ENCODE assay signal across 8 mouse cellular contexts in the genomic region with DNA sequence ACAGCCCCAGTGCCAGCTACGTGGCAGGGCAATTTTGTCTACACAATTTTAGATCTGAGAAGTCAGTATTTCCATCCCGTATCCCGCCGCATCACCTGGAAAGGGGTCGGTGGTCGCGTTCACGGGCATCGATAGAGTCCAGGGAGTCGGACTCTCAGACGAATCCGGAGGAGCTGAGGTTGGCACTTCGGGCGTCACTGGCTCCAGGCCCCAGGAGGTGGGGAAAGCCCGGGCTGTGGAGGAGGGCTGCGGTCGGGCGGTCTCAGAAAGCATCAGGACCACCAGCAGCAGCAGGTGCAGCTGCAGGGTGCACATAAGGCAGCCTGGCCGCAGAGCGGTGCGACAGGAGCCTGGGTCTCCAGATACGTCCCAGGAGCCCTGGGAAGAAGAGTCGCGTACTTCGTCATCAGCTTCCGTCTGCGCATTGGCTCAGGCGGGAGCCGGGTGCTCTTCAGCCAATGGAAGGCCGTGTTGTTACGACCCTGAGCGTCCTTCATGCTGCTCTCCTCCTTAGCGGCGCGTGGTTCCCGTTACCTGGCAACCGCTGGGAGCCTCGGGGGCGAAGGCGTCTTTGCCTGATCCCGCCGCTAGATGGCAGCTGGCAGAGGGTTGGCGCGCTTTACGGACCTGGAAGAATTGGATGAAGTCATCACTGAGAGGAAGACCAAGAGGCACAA. TPM values are rescaled to one million over a fixed set of nuclear protein-coding genes. Genes with fewer than 3 reads are reported as not detected.
DNase-seq lines count a peak whose midpoint lies in the region; ATAC-seq and TF ChIP-seq lines count a peak whose summit lies in the region.

Gene Tctn3 (minus strand): TSS at position 404 of the 677 bp plus-strand sequence.
Gene Entpd1 (plus strand): TSS at position 537 of the 677 bp plus-strand sequence.

- intact Hi-C loops in heart, postnatal 36 days (cut with DNase I): loop anchor here (1.0 to 2.0 kb wide), 2 partner anchors 23 to 110 kb away; partner anchors contain the start of gene Aldh18a1

- under 1% methylated on average over 45 of the region's 45 CpGs for WGBS in forebrain, embryonic 16.5 days
- WGBS in lung, embryonic 14.5 days: under 1% methylated on average over 45 of the region's 45 CpGs
- WGBS in olfactory bulb, adult 2 months: under 1% methylated on average over 45 of the region's 45 CpGs
- WGBS in thymus, adult 2 months: under 1% methylated on average over 45 of the region's 45 CpGs

- H3K4me2 ChIP-seq in forebrain, embryonic 16.5 days (ENCODE audit: low read length): peak within 1 kb of the TSS; percentile 85
- H3K4me2 ChIP-seq in lung, embryonic 14.5 days: peak within 1 kb of the TSS; percentile 90

- peaks cover 11% of the 10 kb centered on the region for H3K4me1 ChIP-seq in G1E (ENCODE audit: insufficient read depth, low read depth, low read length)
- H3K4me1 ChIP-seq in forebrain, embryonic 16.5 days (replicated peaks; ENCODE audit: control insufficient read depth, insufficient read depth, low read length): peaks cover 8% of the 10 kb centered on the region
- H3K4me1 ChIP-seq in lung, embryonic 14.5 days (ENCODE audit: insufficient read depth): 0 out of 2 replicates have a peak, but pooled peaks cover 3% of the 10 kb centered on the region
- 0 out of 2 replicates have a peak, but pooled peaks cover 2% of the 10 kb centered on the region for H3K4me1 ChIP-seq in olfactory bulb, adult 2 months (ENCODE audit: control insufficient read depth, insufficient read depth, low read length)
- peaks cover 7% of the 10 kb centered on the region for H3K4me1 ChIP-seq in thymus, adult 2 months (replicated peaks; ENCODE audit: control insufficient read depth, insufficient read depth, low read length)

- peak within 1 kb of the TSS; percentile 91 for H3K4me3 ChIP-seq in G1E (ENCODE audit: low read depth, low read length)
- H3K4me3 ChIP-seq in forebrain, embryonic 16.5 days (replicated peaks; ENCODE audit: low read length): peak within 1 kb of the TSS; percentile 90
- peak within 1 kb of the TSS; percentile 87 for H3K4me3 ChIP-seq in layer of hippocampus, adult 2 months
- peak within 1 kb of the TSS; percentile 68 for H3K4me3 ChIP-seq in lung, embryonic 14.5 days (ENCODE audit: low read depth, low read length)
- H3K4me3 ChIP-seq in olfactory bulb, adult 2 months (ENCODE audit: insufficient read depth, low read depth, low read length): peak within 1 kb of the TSS; percentile 85
- H3K4me3 ChIP-seq in thymus, adult 2 months (ENCODE audit: control insufficient read depth, insufficient read depth, low read length): peak within 1 kb of the TSS; percentile 74

- peak; percentile 100 for DNase-seq in G1E (ENCODE audit: low spot score)
- DNase-seq in cerebellum, adult 18-20 months: peak; percentile 96 to 98
- DNase-seq in heart, postnatal 36 days: peak; percentile 95 to 96
- DNase-seq in layer of hippocampus, adult 2 months (ENCODE audit: low spot score in 2 of 2): peak; percentile 97 to 98
- DNase-seq in lung, embryonic 14.5 days: peak; percentile 99
- DNase-seq in thymus, adult 2 months: peak; percentile 93

- peak; percentile 79 for TF ChIP-seq CTCF in G1E (IDR thresholded peaks at IDR 0.05; ENCODE audit: low read depth, low read length)
- peak; percentile 94 for TF ChIP-seq CTCF in layer of hippocampus, adult 2 months (conservative IDR thresholded peaks at IDR 0.05)
- peak; percentile 99 for TF ChIP-seq CTCF in lung, embryonic 14.5 days (IDR thresholded peaks at IDR 0.05; ENCODE audit: low read depth)
- peak; percentile 92 for TF ChIP-seq CTCF in olfactory bulb, adult 2 months (IDR thresholded peaks at IDR 0.05; ENCODE audit: insufficient read depth, low read depth, low read length)
- TF ChIP-seq CTCF in thymus, adult 2 months (IDR thresholded peaks at IDR 0.05; ENCODE audit: borderline replicate concordance, control insufficient read depth, extremely low read depth, insufficient read depth, low read length, poor library complexity): peak; percentile 90

- no peaks in the 10 kb centered on the region for H3K9me3 ChIP-seq in G1E (replicated peaks)
- no peaks in the 10 kb centered on the region for H3K9me3 ChIP-seq in forebrain, embryonic 16.5 days (ENCODE audit: control insufficient read depth, low read length)
- H3K9me3 ChIP-seq in lung, embryonic 14.5 days (ENCODE audit: low read depth, low read length): no peaks in the 10 kb centered on the region

- H3K27me3 ChIP-seq in G1E (ENCODE audit: insufficient read depth, low read length): peaks cover 16% of the 10 kb centered on the region
- no peaks in the 10 kb centered on the region for H3K27me3 ChIP-seq in forebrain, embryonic 16.5 days (replicated peaks; ENCODE audit: control insufficient read depth, insufficient read depth, low read length)
- no peaks in the 10 kb centered on the region for H3K27me3 ChIP-seq in lung, embryonic 14.5 days (ENCODE audit: insufficient read depth, low read length)
- no peaks in the 10 kb centered on the region for H3K27me3 ChIP-seq in thymus, adult 2 months (ENCODE audit: control insufficient read depth, insufficient read depth, low read length)

- peaks cover 35% of the 10 kb centered on the region for H3K36me3 ChIP-seq in G1E (replicated peaks)
- H3K36me3 ChIP-seq in forebrain, embryonic 16.5 days (ENCODE audit: control insufficient read depth, insufficient read depth): peaks cover 8% of the 10 kb centered on the region
- H3K36me3 ChIP-seq in lung, embryonic 14.5 days (ENCODE audit: insufficient read depth): peaks cover 6% of the 10 kb centered on the region; the same call in 1 of the 2 replicates
- no peaks in the 10 kb centered on the region for H3K36me3 ChIP-seq in thymus, adult 2 months (ENCODE audit: control insufficient read depth, insufficient read depth, low read length)

- TF ChIP-seq POLR2A in olfactory bulb, adult 2 months (IDR thresholded peaks at IDR 0.05; ENCODE audit: insufficient read depth, low read depth, low read length): peak; percentile 77; the same call in 1 of the 2 replicates
- no peak for TF ChIP-seq POLR2A in thymus, adult 2 months (IDR thresholded peaks at IDR 0.05; ENCODE audit: control insufficient read depth, extremely low read depth, insufficient read depth, low read length, poor library complexity)

- peak within 1 kb of the TSS; percentile 81 for H3K9ac ChIP-seq in forebrain, embryonic 16.5 days (replicated peaks; ENCODE audit: low read depth, low read length)
- H3K9ac ChIP-seq in lung, embryonic 14.5 days: peak within 1 kb of the TSS; percentile 61

- ATAC-seq in G1E (ENCODE audit: extremely low read depth, insufficient number of reproducible peaks, low FRiP score, poor library complexity, severe bottlenecking): peak; percentile 100
- peak; percentile 100 for ATAC-seq in forebrain, embryonic 16.5 days
- ATAC-seq in lung, embryonic 14.5 days (ENCODE audit: insufficient read depth): peak; percentile 100

- H3K27ac ChIP-seq in forebrain, embryonic 16.5 days (ENCODE audit: low read length): no peak within 1 kb of the TSS
- peak within 1 kb of the TSS; percentile 88 for H3K27ac ChIP-seq in layer of hippocampus, adult 2 months
- no peak within 1 kb of the TSS for H3K27ac ChIP-seq in lung, embryonic 14.5 days (ENCODE audit: low read depth)
- H3K27ac ChIP-seq in olfactory bulb, adult 2 months (ENCODE audit: insufficient read depth, low read depth, low read length): peak within 1 kb of the TSS; percentile 32; the same call in 1 of the 2 replicates
- no peak within 1 kb of the TSS for H3K27ac ChIP-seq in thymus, adult 2 months (ENCODE audit: control insufficient read depth, insufficient read depth, low read length)

RNA-seq across cellular contexts. Expression of gene Tctn3, which starts in this region (rescaled TPM):
- total RNA-seq in G1E (2014; fragmentation: Nextera tagmentation): 14.1 and 15.3 TPM in 2 replicates
- total RNA-seq in G1E (2017): 7.3 and 7.6 TPM in 2 replicates
- polyA plus RNA-seq in G1E (2012): 16.4 and 17.0 TPM in 2 replicates
- 13.3 and 14.2 TPM in 2 replicates for polyA plus RNA-seq in forebrain, embryonic 16.5 days (2015; fragmentation: Nextera tagmentation; extraction: Ambion mirVana)
- total RNA-seq in heart, postnatal 36 days (2021): 1 to 10 TPM; 7.4 to 8.0 TPM
- 10 to 100 TPM; 14.6 to 18.5 TPM for total RNA-seq in layer of hippocampus, adult 2 months (2021)
- polyA plus RNA-seq in lung, embryonic 14.5 days (2014; fragmentation: Nextera tagmentation; extraction: Ambion mirVana): 10.4 and 11.2 TPM in 2 replicates
- not detected in 2 replicates for polyA plus RNA-seq in olfactory bulb, adult 2 months (2012; ENCODE audit: insufficient read depth, insufficient read length, low replicate concordance, missing spikeins)
- 10.7 and 13.8 TPM in 2 replicates for polyA plus RNA-seq in thymus, adult 2 months (2012; rRNA removed)

RNA-seq across cellular contexts. Expression of gene Entpd1, which starts in this region (rescaled TPM):
- not detected in 2 replicates for total RNA-seq in G1E (2014; fragmentation: Nextera tagmentation)
- total RNA-seq in G1E (2017): 0.33 and 0.70 TPM in 2 replicates
- not detected in 2 replicates for polyA plus RNA-seq in G1E (2012)
- 7.8 and 8.5 TPM in 2 replicates for polyA plus RNA-seq in forebrain, embryonic 16.5 days (2015; fragmentation: Nextera tagmentation; extraction: Ambion mirVana)
- total RNA-seq in heart, postnatal 36 days (2021): 10 to 100 TPM; 25.0 to 33.2 TPM
- total RNA-seq in layer of hippocampus, adult 2 months (2021): 10 to 100 TPM; 17.2 to 18.5 TPM
- 12.7 and 15.4 TPM in 2 replicates for polyA plus RNA-seq in lung, embryonic 14.5 days (2014; fragmentation: Nextera tagmentation; extraction: Ambion mirVana)
- not detected in 2 replicates for polyA plus RNA-seq in olfactory bulb, adult 2 months (2012; ENCODE audit: insufficient read depth, insufficient read length, low replicate concordance, missing spikeins)
- polyA plus RNA-seq in thymus, adult 2 months (2012; rRNA removed): 8.5 and 11.2 TPM in 2 replicates

Comparison
In these comparisons a context has a peak if more than half of its experiments do, and no peak if none do; other contexts are left out.
1. RNA of gene Entpd1 (total RNA-seq): 25.0 to 33.2 TPM in heart, postnatal 36 days and 17.2 to 18.5 TPM in layer of hippocampus, adult 2 months; 0.33 to 0.70 TPM in G1E; every median in the first group is over 10 times any median in the second.
2. RNA of gene Tctn3 (polyA plus RNA-seq): 16.4 to 17.0 TPM in G1E, 13.3 to 14.2 TPM in forebrain, embryonic 16.5 days, 10.7 to 13.8 TPM in thymus, adult 2 months and 10.4 to 11.2 TPM in lung, embryonic 14.5 days; not detected in olfactory bulb, adult 2 months; every median in the first group is over 10 times any median in the second.
3. H3K27ac ChIP-seq: peak in layer of hippocampus, adult 2 months (single experiment) and olfactory bulb, adult 2 months (single experiment); none in forebrain, embryonic 16.5 days (single experiment), lung, embryonic 14.5 days (single experiment) and thymus, adult 2 months (single experiment).
4. Peak in every context shown above with its lines, with median percentiles within 50 percentile points of each other: ATAC-seq, DNase-seq, H3K4me3 ChIP-seq and CTCF ChIP-seq.